Mouse (Mus musculus) erythroblast, embryonic 14.5 days (primary cell): ENCODE measurements at regions not wholly inside any gene's neighbourhood (a gene's known extent, or its start where the extent isn't known, plus 50 kb on each side); places are given as distances from the start of the nearest gene placed in this dataset.

Source experiments
- H3K27me3 ChIP-seq: 2 replicates; pipeline ENCODE4 v1.6.1; 2012; ENCODE audit warnings: inconsistent platforms; ENCODE audit not compliant: control insufficient read depth
- H3K36me3 ChIP-seq: 2 replicates; pipeline ENCODE4 v1.6.1; 2012; ENCODE audit warnings: mild to moderate bottlenecking, inconsistent platforms; ENCODE audit not compliant: control insufficient read depth
- H3K4me1 ChIP-seq: 2 replicates; pipeline ENCODE4 v1.6.1; 2012; ENCODE audit warnings: inconsistent platforms; ENCODE audit not compliant: control insufficient read depth
- H3K4me3 ChIP-seq: replicated peaks from 2 replicates; pipeline ENCODE3; 2012; ENCODE audit warnings: moderate library complexity, mild to moderate bottlenecking, inconsistent platforms
- H3K9me3 ChIP-seq: 2 replicates; pipeline ENCODE4 v1.6.1; 2012; ENCODE audit warnings: low read length, inconsistent platforms, mixed read lengths; ENCODE audit not compliant: control insufficient read depth
- GATA1 ChIP-seq: IDR thresholded peaks from 2 replicates; pipeline ENCODE4 v1.6.1; 2012; ENCODE audit warnings: low read length, inconsistent platforms, mixed read lengths
- TAL1 ChIP-seq: IDR thresholded peaks from 3 replicates; pipeline ENCODE4 v1.6.1; 2012; ENCODE audit warnings: low read length, inconsistent platforms, mixed read lengths

GRCm38 (mm10) chr3:15065681-15066080, 179.6 kb downstream of the Car2 start:
- Histone ChIP-seq H3K4me1 (peaks cover 4% of the 10 kb centered on the region), H3K9me3 (no peaks in the 10 kb centered on the region), H3K36me3 (no peaks in the 10 kb centered on the region), H3K27me3 (no peaks in the 10 kb centered on the region), H3K4me3 (no peak overlapping the region)
- no peak for TF ChIP-seq GATA1

- no peak overlapping the region for H3K4me3 ChIP-seq
Observed at GRCm38 (mm10) chr3:15068256-15068655, 182.2 kb downstream of the Car2 start.

GRCm38 (mm10) chr3:15071030-15071883, 185.2 kb downstream of the Car2 start:
- H3K4me1 ChIP-seq, result peaks cover 4% of the 10 kb centered on the region
- no peak for TF ChIP-seq TAL1
- no peak for TF ChIP-seq GATA1
- H3K36me3 ChIP-seq, result no peaks in the 10 kb centered on the region
- no peaks in the 10 kb centered on the region for H3K27me3 ChIP-seq
- no peaks in the 10 kb centered on the region for H3K9me3 ChIP-seq
- H3K4me3 ChIP-seq, result no peak overlapping the region

More at GRCm38 (mm10) chr3:15068256-15068655, 182.2 kb downstream of the Car2 start:
- no peak for TF ChIP-seq GATA1
- no peak for TF ChIP-seq TAL1
- H3K9me3 ChIP-seq, result no peaks in the 10 kb centered on the region
- H3K27me3 ChIP-seq, result no peaks in the 10 kb centered on the region
- H3K4me1 ChIP-seq, result peaks cover 4% of the 10 kb centered on the region
- no peaks in the 10 kb centered on the region for H3K36me3 ChIP-seq

GRCm38 (mm10) chr3:15073405-15073804, 187.3 kb downstream of the Car2 start:
- H3K4me3 ChIP-seq, result no peak overlapping the region
- peaks cover 2% of the 10 kb centered on the region for H3K4me1 ChIP-seq
- H3K36me3 ChIP-seq, result no peaks in the 10 kb centered on the region
- TF ChIP-seq GATA1 (no peak), TAL1 (no peak)
- no peaks in the 10 kb centered on the region for H3K27me3 ChIP-seq
- no peaks in the 10 kb centered on the region for H3K9me3 ChIP-seq

- no peaks in the 10 kb centered on the region for H3K36me3 ChIP-seq
- H3K27me3 ChIP-seq, result no peaks in the 10 kb centered on the region
- no peaks in the 10 kb centered on the region for H3K9me3 ChIP-seq
- TF ChIP-seq TAL1, result no peak
- TF ChIP-seq GATA1, result no peak
- H3K4me3 ChIP-seq, result no peak overlapping the region
- H3K4me1 ChIP-seq, result no peaks in the 10 kb centered on the region
Observed at GRCm38 (mm10) chr3:15073847-15074246, 187.8 kb downstream of the Car2 start.

- no peak for TF ChIP-seq TAL1
- no peak for TF ChIP-seq GATA1
- no peaks in the 10 kb centered on the region for H3K27me3 ChIP-seq
- H3K36me3 ChIP-seq, result no peaks in the 10 kb centered on the region
- H3K4me1 ChIP-seq, result no peaks in the 10 kb centered on the region
- H3K4me3 ChIP-seq, result no peak overlapping the region
- H3K9me3 ChIP-seq, result no peaks in the 10 kb centered on the region
Observed at GRCm38 (mm10) chr3:15074949-15075348, 188.9 kb downstream of the Car2 start.

GRCm38 (mm10) chr3:15090124-15090523, 204.1 kb downstream of the Car2 start:
- Histone ChIP-seq H3K27me3 (no peaks in the 10 kb centered on the region), H3K4me1 (no peaks in the 10 kb centered on the region), H3K9me3 (no peaks in the 10 kb centered on the region), H3K4me3 (no peak overlapping the region), H3K36me3 (no peaks in the 10 kb centered on the region)
- no peak for TF ChIP-seq TAL1
- no peak for TF ChIP-seq GATA1

GRCm38 (mm10) chr3:15098206-15098817, 212.2 kb downstream of the Car2 start:
- no peaks in the 10 kb centered on the region for H3K4me1 ChIP-seq
- H3K9me3 ChIP-seq, result no peaks in the 10 kb centered on the region
- no peaks in the 10 kb centered on the region for H3K36me3 ChIP-seq
- no peak overlapping the region for H3K4me3 ChIP-seq
- TF ChIP-seq TAL1 (no peak), GATA1 (no peak)
- no peaks in the 10 kb centered on the region for H3K27me3 ChIP-seq

GRCm38 (mm10) chr3:15098981-15099380, 212.9 kb downstream of the Car2 start:
- H3K9me3 ChIP-seq, result no peaks in the 10 kb centered on the region
- H3K4me3 ChIP-seq, result no peak overlapping the region
- no peaks in the 10 kb centered on the region for H3K4me1 ChIP-seq
- no peaks in the 10 kb centered on the region for H3K36me3 ChIP-seq
- H3K27me3 ChIP-seq, result no peaks in the 10 kb centered on the region
- no peak for TF ChIP-seq GATA1
- no peak for TF ChIP-seq TAL1

- no peaks in the 10 kb centered on the region for H3K27me3 ChIP-seq
- TF ChIP-seq GATA1 (no peak), TAL1 (no peak)
- H3K4me3 ChIP-seq, result no peak overlapping the region
- H3K9me3 ChIP-seq, result no peaks in the 10 kb centered on the region
- no peaks in the 10 kb centered on the region for H3K36me3 ChIP-seq
- H3K4me1 ChIP-seq, result no peaks in the 10 kb centered on the region
Observed at GRCm38 (mm10) chr3:15105627-15106026, 219.6 kb downstream of the Car2 start.
